Mouse (Mus musculus) liver, embryonic 15.5 days (tissue): Measurements from ENCODE around the gene Klk7. TPM values are rescaled to one million over a fixed set of nuclear protein-coding genes. Genes with fewer than 3 reads are reported as not detected.

Experiments
- ATAC-seq: fragments of 200-750 bp; cut with Nextera tagmentation; 2 replicates; pipeline ENCODE4 v1.8.0; 2017; ENCODE audit warnings: moderate number of reproducible peaks, mild to moderate bottlenecking, moderate library complexity; ENCODE audit not compliant: insufficient read depth
- H3K27ac ChIP-seq: fragments of 300-500 bp; sonication (generic); replicated peaks from 2 replicates; pipeline ENCODE4 v1.5.1; 2015; ENCODE audit warnings: mild to moderate bottlenecking, inconsistent platforms
- H3K27me3 ChIP-seq: fragments of 300-500 bp; sonication (generic); 2 replicates; pipeline ENCODE4 v1.6.1; 2015; ENCODE audit warnings: mild to moderate bottlenecking, inconsistent platforms
- H3K36me3 ChIP-seq: fragments of 300-500 bp; sonication (generic); replicated peaks from 2 replicates; pipeline ENCODE4 v1.6.1; 2015; ENCODE audit warnings: moderate library complexity, mild to moderate bottlenecking, inconsistent platforms
- H3K4me1 ChIP-seq: fragments of 300-500 bp; sonication (generic); replicated peaks from 2 replicates; pipeline ENCODE4 v1.6.1; 2015; ENCODE audit warnings: inconsistent platforms
- H3K4me2 ChIP-seq: fragments of 300-500 bp; sonication (generic); 2 replicates; pipeline ENCODE4 v1.6.1; 2015; ENCODE audit warnings: moderate library complexity, mild to moderate bottlenecking, inconsistent platforms
- H3K4me3 ChIP-seq: fragments of 300-500 bp; sonication (generic); replicated peaks from 2 replicates; pipeline ENCODE4 v1.5.1; 2015; ENCODE audit warnings: mild to moderate bottlenecking, inconsistent platforms
- H3K9ac ChIP-seq: fragments of 300-500 bp; sonication (generic); 2 replicates; pipeline ENCODE4 v1.6.1; 2015; ENCODE audit warnings: moderate library complexity, mild to moderate bottlenecking, inconsistent platforms
- H3K9me3 ChIP-seq: fragments of 300-500 bp; sonication (generic); replicated peaks from 2 replicates; pipeline ENCODE4 v1.6.1; 2016; ENCODE audit warnings: inconsistent platforms
- WGBS: fragments of 180-500 bp; shearing (Covaris S2); methylation state at CpG from one replicate; pipeline ENCODE4 v1.1.7; 2015; ENCODE audit warnings: mixed read lengths; ENCODE audit not compliant: insufficient replicate concordance; 5-methylcytosine and 5-hydroxymethylcytosine counted together
- polyA plus RNA-seq: library from polyadenylated mRNA; unstranded; fragments of >200 nt; fragmentation: Nextera tagmentation; extraction: Ambion mirVana; gene quantifications from 2 replicates; pipeline ENCODE4 v1.2.1, GENCODE M21; 2015

The Klk7 gene
- polyA plus RNA-seq, 1 experiment from 2014 or later = not detected

GRCm38 (mm10) chr7:43851616-43852015 is 40.5 kb downstream of the Klk7 start:
- no peaks in the 10 kb centered on the region for H3K36me3 ChIP-seq
- no peak overlapping the region for H3K9ac ChIP-seq
- H3K27me3 ChIP-seq = no peaks in the 10 kb centered on the region
- WGBS = 59% methylated on average over 6 of the region's 6 CpGs
- H3K27ac ChIP-seq = no peak overlapping the region
- H3K9me3 ChIP-seq = no peaks in the 10 kb centered on the region
- H3K4me1 ChIP-seq = no peaks in the 10 kb centered on the region
- no peak for ATAC-seq
- no peak overlapping the region for H3K4me3 ChIP-seq
- no peak overlapping the region for H3K4me2 ChIP-seq

GRCm38 (mm10) chr7:43854642-43855380 is 43.7 kb downstream of the Klk7 start:
- ATAC-seq = no peak
- no peak overlapping the region for H3K27ac ChIP-seq
- H3K27me3 ChIP-seq = no peaks in the 10 kb centered on the region
- no peak overlapping the region for H3K4me3 ChIP-seq
- 56% methylated on average over 9 of the region's 9 CpGs for WGBS
- H3K4me2 ChIP-seq = no peak overlapping the region
- no peak overlapping the region for H3K9ac ChIP-seq
- no peaks in the 10 kb centered on the region for H3K36me3 ChIP-seq
- H3K4me1 ChIP-seq = no peaks in the 10 kb centered on the region
- no peaks in the 10 kb centered on the region for H3K9me3 ChIP-seq

- WGBS = 45% methylated on average over 3 of the region's 3 CpGs
- Histone ChIP-seq H3K4me1 (no peaks in the 10 kb centered on the region), H3K9ac (no peak overlapping the region), H3K9me3 (no peaks in the 10 kb centered on the region), H3K36me3 (no peaks in the 10 kb centered on the region), H3K27ac (no peak overlapping the region), H3K27me3 (no peaks in the 10 kb centered on the region), H3K4me2 (no peak overlapping the region), H3K4me3 (no peak overlapping the region)
- ATAC-seq = no peak
Observed at GRCm38 (mm10) chr7:43855709-43856108, 44.6 kb downstream of the Klk7 start.

GRCm38 (mm10) chr7:43856307-43856706 is 45.2 kb downstream of the Klk7 start:
- 46% methylated on average over 7 of the region's 7 CpGs for WGBS
- H3K4me1 ChIP-seq = no peaks in the 10 kb centered on the region
- no peak for ATAC-seq
- no peak overlapping the region for H3K9ac ChIP-seq
- no peaks in the 10 kb centered on the region for H3K9me3 ChIP-seq
- H3K36me3 ChIP-seq = no peaks in the 10 kb centered on the region
- H3K27me3 ChIP-seq = no peaks in the 10 kb centered on the region
- H3K27ac ChIP-seq = no peak overlapping the region
- H3K4me3 ChIP-seq = no peak overlapping the region
- no peak overlapping the region for H3K4me2 ChIP-seq

- Histone ChIP-seq H3K4me1 (no peaks in the 10 kb centered on the region), H3K9ac (no peak overlapping the region), H3K4me3 (no peak overlapping the region), H3K4me2 (no peak overlapping the region), H3K9me3 (no peaks in the 10 kb centered on the region), H3K27me3 (no peaks in the 10 kb centered on the region), H3K27ac (no peak overlapping the region), H3K36me3 (no peaks in the 10 kb centered on the region)
- no peak for ATAC-seq
- WGBS = 79% methylated on average over 12 of the region's 12 CpGs
Observed at GRCm38 (mm10) chr7:43857501-43857900, 46.4 kb downstream of the Klk7 start.

- WGBS = 75% methylated on average over 8 of the region's 8 CpGs
- Histone ChIP-seq H3K9me3 (no peaks in the 10 kb centered on the region), H3K27ac (no peak overlapping the region), H3K27me3 (no peaks in the 10 kb centered on the region), H3K4me3 (no peak overlapping the region), H3K4me2 (no peak overlapping the region), H3K36me3 (no peaks in the 10 kb centered on the region), H3K4me1 (no peaks in the 10 kb centered on the region), H3K9ac (no peak overlapping the region)
- ATAC-seq = no peak
Observed at GRCm38 (mm10) chr7:43860411-43860810, 49.3 kb downstream of the Klk7 start.

Other genes with a start within 250 kb of the Klk7 start
- gene Zfp658, start 249.0 kb upstream of the Klk7 start, polyA plus RNA-seq = 0.18 and 0.22 TPM in 2 replicates
- gene Zfp719, start 231.7 kb upstream of the Klk7 start, polyA plus RNA-seq = 2.0 and 2.2 TPM in 2 replicates
- gene Zfp819, start 204.1 kb upstream of the Klk7 start, polyA plus RNA-seq = not detected in 2 replicates
- gene Ceacam18, start 176.6 kb upstream of the Klk7 start, polyA plus RNA-seq = 0.05 TPM in 1 of 2 replicates, not detected in the other
- gene Siglece, start 151.1 kb upstream of the Klk7 start, polyA plus RNA-seq = 4.2 and 5.1 TPM in 2 replicates
- gene Ctu1, start 139.3 kb upstream of the Klk7 start, polyA plus RNA-seq = 4.1 and 5.3 TPM in 2 replicates
- not detected in 2 replicates for gene Klk14, start 120.9 kb upstream of the Klk7 start, polyA plus RNA-seq
- not detected in 2 replicates for gene Klk13, start 98.7 kb upstream of the Klk7 start, polyA plus RNA-seq
- not detected in 2 replicates for gene Klk12, start 42.4 kb upstream of the Klk7 start, polyA plus RNA-seq
- not detected in 2 replicates for gene Klk11, start 36.7 kb upstream of the Klk7 start, polyA plus RNA-seq
- 0.06 and 0.10 TPM in 2 replicates for gene Klk10, start 30.3 kb upstream of the Klk7 start, polyA plus RNA-seq
- not detected in 2 replicates for gene Klk9, start 19.4 kb upstream of the Klk7 start, polyA plus RNA-seq
- gene Klk8, start 13.7 kb upstream of the Klk7 start, polyA plus RNA-seq = 5.1 and 5.4 TPM in 2 replicates
- not detected in 2 replicates for gene Klk6, start 13.2 kb downstream of the Klk7 start, polyA plus RNA-seq
- gene Klk5, start 30.7 kb downstream of the Klk7 start, polyA plus RNA-seq = not detected in 2 replicates
- gene Klk4, start 69.9 kb downstream of the Klk7 start, polyA plus RNA-seq = not detected in 2 replicates
- not detected in 2 replicates for gene Klk15, start 122.4 kb downstream of the Klk7 start, polyA plus RNA-seq
- gene Klk1b8, start 139.4 kb downstream of the Klk7 start, polyA plus RNA-seq = not detected in 2 replicates
- gene Klk1b1, start 155.5 kb downstream of the Klk7 start, polyA plus RNA-seq = not detected in 2 replicates
- gene Klk1b9, start 164.8 kb downstream of the Klk7 start, polyA plus RNA-seq = not detected in 2 replicates
- not detected in 2 replicates for gene Klk1b11, start 184.6 kb downstream of the Klk7 start, polyA plus RNA-seq
- gene Klk1b26, start 200.9 kb downstream of the Klk7 start, polyA plus RNA-seq = 0.12 and 0.14 TPM in 2 replicates
- gene Klk1b27, start 241.0 kb downstream of the Klk7 start, polyA plus RNA-seq = not detected in 2 replicates